Mouse (Mus musculus) C2C12 (cell line): ENCODE measurements around the gene Stat3.

Experiments
- CTCF ChIP-seq: IDR thresholded peaks from one replicate; pipeline ENCODE4 v1.5.1; 2011; ENCODE audit not compliant: control insufficient read depth, insufficient read depth, insufficient read length
- FOSL1 ChIP-seq: IDR thresholded peaks from one replicate; pipeline ENCODE4 v1.8.0; 2011; ENCODE audit warnings: mild to moderate bottlenecking, low read length; ENCODE audit not compliant: poor library complexity, insufficient read depth, severe bottlenecking
- MAX ChIP-seq: IDR thresholded peaks from one replicate; pipeline ENCODE4 v1.6.1; 2011; ENCODE audit warnings: mild to moderate bottlenecking, control low read depth
- MYOD1 ChIP-seq: IDR thresholded peaks from one replicate; pipeline ENCODE4 v1.6.1; 2011; ENCODE audit warnings: low read depth; ENCODE audit not compliant: control insufficient read depth, insufficient read length
- MYOG ChIP-seq: IDR thresholded peaks from one replicate; pipeline ENCODE4 v1.6.1; 2011; ENCODE audit not compliant: control insufficient read depth, insufficient read length; ENCODE audit errors: extremely low read depth
- USF1 ChIP-seq: IDR thresholded peaks from one replicate; pipeline ENCODE4 v1.6.1; 2011; ENCODE audit warnings: low read depth, mild to moderate bottlenecking, control low read depth, moderate library complexity

GRCm38 (mm10) chr11:100849456-100850037, 89.8 kb downstream of the Stat3 start:
- TF ChIP-seq MAX (no peak), CTCF (no peak), MYOD1 (no peak), FOSL1 (no peak), USF1 (no peak), MYOG (no peak)
